Comparison of ENCODE assay signal across 15 mouse cellular contexts in the genomic region with DNA sequence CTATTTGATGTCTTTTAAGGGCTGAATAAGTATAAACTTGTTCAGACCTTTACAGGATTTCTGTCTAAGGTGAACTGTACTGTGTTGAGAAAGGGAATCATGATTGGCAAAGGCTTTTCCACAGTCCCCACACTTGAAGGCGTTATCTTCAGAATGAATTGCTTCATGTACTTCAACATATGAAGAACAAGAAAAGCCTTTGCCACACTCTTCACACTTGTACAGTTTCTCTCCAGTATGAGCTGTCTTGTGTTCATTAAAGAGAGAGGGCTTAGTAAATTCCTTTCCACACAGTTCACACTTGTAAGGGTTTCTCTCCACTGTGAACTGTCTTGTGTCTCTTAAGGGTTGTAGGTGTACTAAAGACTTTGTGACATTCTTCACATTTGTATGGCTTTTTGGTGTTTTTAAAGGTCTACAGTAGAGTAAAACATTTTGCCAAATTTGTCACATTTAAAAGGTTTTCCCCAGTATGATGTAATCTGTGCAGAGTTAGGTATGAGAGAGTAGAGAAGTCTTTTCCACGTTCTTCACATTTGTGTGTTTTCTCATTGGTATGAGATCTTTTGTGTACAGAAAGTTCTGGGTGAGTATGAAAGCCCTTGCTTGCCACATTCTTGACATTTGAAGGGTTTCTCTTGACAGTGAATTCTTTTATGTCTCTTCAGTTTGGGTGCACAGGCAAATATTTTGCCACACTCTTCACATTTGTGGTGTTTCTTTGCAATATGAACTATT.
"Had no signal": no experiment of that assay in that cellular context is flagged by ENCODE, and none has a peak within 500 bp of the region (broad histone marks: within the 10 kb centered on the region; RNA-seq: fewer than 3 reads in every experiment).

No protein-coding gene starts in this region.

- H3K27ac ChIP-seq: neural tube, embryonic 15.5 days; stomach, embryonic 15.5 days; stomach, postnatal 0 days had no signal

- H3K27me3 ChIP-seq: neural tube, embryonic 15.5 days; stomach, embryonic 15.5 days had no signal

- H3K9me3 ChIP-seq: neural tube, embryonic 15.5 days; stomach, embryonic 15.5 days had no signal

- H3K9ac ChIP-seq: neural tube, embryonic 15.5 days; stomach, embryonic 15.5 days had no signal

- DNase-seq: retina, postnatal 1 day; right cerebral cortex, adult 18-20 months; right cerebral cortex, postnatal 14 days; right cerebral cortex, postnatal 25 days; right cerebral cortex, postnatal 4 days; spleen, adult 18-20 months; thymus, adult 18-20 months; thymus, adult 2 months; thymus, postnatal 14 days; thymus, postnatal 25 days; thymus, postnatal 36 days; thymus, postnatal 4 days had no signal

- H3K4me1 ChIP-seq: neural tube, embryonic 15.5 days; stomach, embryonic 15.5 days had no signal

- H3K4me2 ChIP-seq: neural tube, embryonic 15.5 days; stomach, embryonic 15.5 days had no signal

- H3K36me3 ChIP-seq: neural tube, embryonic 15.5 days; stomach, embryonic 15.5 days had no signal

- H3K4me3 ChIP-seq: neural tube, embryonic 15.5 days; stomach, embryonic 15.5 days had no signal
